Comparison of ENCODE assay signal across 11 mouse cellular contexts in genomic region chr1:184728561-184729115, GRCm38 (mm10). TPM values are rescaled to one million over a fixed set of nuclear protein-coding genes. Genes with fewer than 3 reads are reported as not detected.
DNase-seq lines count a peak whose midpoint lies in the region; ATAC-seq and TF ChIP-seq lines count a peak whose summit lies in the region.
"Had no signal": no experiment of that assay in that cellular context is flagged by ENCODE, and none has a peak within 500 bp of the region (broad histone marks: within the 10 kb centered on the region; RNA-seq: fewer than 3 reads in every experiment).

No protein-coding gene starts in this region.

- peak overlapping the region; percentile 88 for H3K4me3 ChIP-seq in intestine, embryonic 14.5 days (ENCODE audit: low read depth, low read length)
- H3K4me3 ChIP-seq in lung, postnatal 0 days (ENCODE audit: low read depth, low read length) = peak overlapping the region; percentile 78

- ATAC-seq in intestine, embryonic 14.5 days (replicated peaks; ENCODE audit: low FRiP score, low TSS enrichment, low read depth) = no peak
- no peak for ATAC-seq in lung, postnatal 0 days
- ATAC-seq in erythroblast, adult 5-6 weeks (replicated peaks; ENCODE audit: low FRiP score, poor library complexity, severe bottlenecking) = no peak
- ATAC-seq: midbrain, embryonic 16.5 days had no signal

- H3K36me3 ChIP-seq in intestine, embryonic 14.5 days (ENCODE audit: control insufficient read depth, insufficient read depth, low read length) = peaks cover 34% of the 10 kb centered on the region
- H3K36me3 ChIP-seq in lung, postnatal 0 days (ENCODE audit: insufficient read depth, low read length) = peaks cover 12% of the 10 kb centered on the region; the same call in 1 of the 2 replicates
- H3K36me3 ChIP-seq: hindbrain, embryonic 13.5 days had no signal

- H3K9me3 ChIP-seq in intestine, embryonic 14.5 days (ENCODE audit: control insufficient read depth, low read length) = no peaks in the 10 kb centered on the region
- no peaks in the 10 kb centered on the region for H3K9me3 ChIP-seq in lung, postnatal 0 days (ENCODE audit: low read length)
- H3K9me3 ChIP-seq: hindbrain, embryonic 13.5 days had no signal

- peak overlapping the region; percentile 73 for H3K4me2 ChIP-seq in intestine, embryonic 14.5 days (ENCODE audit: low read length)
- H3K4me2 ChIP-seq in lung, postnatal 0 days (replicated peaks; ENCODE audit: low read depth, low read length) = peak overlapping the region; percentile 78

- DNase-seq in embryo, embryonic 11 days = peak; percentile 25
- DNase-seq in embryo, embryonic 10 days (ENCODE audit: low spot score) = no peak
- DNase-seq in 416B (ENCODE audit: low read depth) = peak; percentile 54
- DNase-seq in intestine, embryonic 14.5 days (ENCODE audit: low spot score) = no peak
- DNase-seq in lung, postnatal 0 days (ENCODE audit: low spot score) = peak; percentile 78
- no peak for DNase-seq in frontal cortex, adult 2 months (ENCODE audit: extremely low spot score in 1 of 2, low spot score in 1 of 2)
- DNase-seq in thymus, postnatal 0 days (ENCODE audit: low spot score) = no peak
- DNase-seq: B cell, adult 2 months had no signal

- H3K27ac ChIP-seq in intestine, embryonic 14.5 days (ENCODE audit: low read depth) = peak overlapping the region; percentile 100
- H3K27ac ChIP-seq in lung, postnatal 0 days (ENCODE audit: low read length) = 0 out of 2 replicates have a peak overlapping the region, but pooled peaks have one; percentile 49
- H3K27ac ChIP-seq: hindbrain, embryonic 13.5 days had no signal

- peaks cover 33% of the 10 kb centered on the region for H3K4me1 ChIP-seq in intestine, embryonic 14.5 days (replicated peaks; ENCODE audit: control insufficient read depth, insufficient read depth, low read length)
- H3K4me1 ChIP-seq in lung, postnatal 0 days (ENCODE audit: insufficient read depth, low read depth, low read length) = peaks cover 11% of the 10 kb centered on the region; the same call in 1 of the 2 replicates

- peak overlapping the region; percentile 99 for H3K9ac ChIP-seq in intestine, embryonic 14.5 days (ENCODE audit: low read length)
- no peak overlapping the region for H3K9ac ChIP-seq in lung, postnatal 0 days (replicated peaks; ENCODE audit: low read depth)
- H3K9ac ChIP-seq: hindbrain, embryonic 13.5 days had no signal

- 3% methylated on average over 6 of the region's 6 CpGs for WGBS in intestine, embryonic 14.5 days
- 21% methylated on average over 6 of the region's 6 CpGs for WGBS in lung, postnatal 0 days

- TF ChIP-seq CTCF in lung, postnatal 0 days (IDR thresholded peaks at IDR 0.05) = no peak

- TF ChIP-seq EP300 in lung, postnatal 0 days (IDR thresholded peaks at IDR 0.05) = no peak

- H3K27me3 ChIP-seq in intestine, embryonic 14.5 days (replicated peaks; ENCODE audit: control insufficient read depth, insufficient read depth, low read length) = peaks cover 44% of the 10 kb centered on the region
- H3K27me3 ChIP-seq in lung, postnatal 0 days (replicated peaks; ENCODE audit: insufficient read depth, low read length) = peaks cover 25% of the 10 kb centered on the region

RNA-seq across cellular contexts. Expression of gene Hlx, which starts 3.8 kb away (rescaled TPM):
- 49.3 and 53.4 TPM in 2 replicates for polyA plus RNA-seq in intestine, embryonic 14.5 days (2014; fragmentation: Nextera tagmentation; extraction: Ambion mirVana)
- 34.2 and 63.1 TPM in 2 replicates for polyA plus RNA-seq in lung, postnatal 0 days (2015; fragmentation: Nextera tagmentation; extraction: Ambion mirVana)
- 0.76 and 0.96 TPM in 2 replicates for polyA plus RNA-seq in frontal cortex, adult 2 months (2012; rRNA removed)
- 5.4 and 5.8 TPM in 2 replicates for polyA plus RNA-seq in thymus, postnatal 0 days (2015; fragmentation: Nextera tagmentation; extraction: Ambion mirVana)
- 1.7 and 6.9 TPM in 2 replicates for total RNA-seq in erythroblast, adult 5-6 weeks (2015; ENCODE audit: low replicate concordance)
- 1.8 and 7.8 TPM in 2 replicates for total RNA-seq in erythroblast, adult 5-6 weeks (2017; ENCODE audit: low replicate concordance)

Comparison
In these comparisons a context has a peak if more than half of its experiments do, and no peak if none do; other contexts are left out.
1. DNase-seq: peak in embryo, embryonic 11 days (single experiment), 416B (single experiment) and lung, postnatal 0 days (single experiment); none in embryo, embryonic 10 days (single experiment), intestine, embryonic 14.5 days (single experiment), frontal cortex, adult 2 months (0 of 2) and thymus, postnatal 0 days (single experiment).